Mouse (Mus musculus): ENCODE data around the gene Tmed1. TPM values are rescaled to one million over a fixed set of nuclear protein-coding genes. Genes with fewer than 3 reads are reported as not detected.

The Tmed1 gene
- polyA plus RNA-seq (2014; fragmentation: Nextera tagmentation; extraction: Ambion mirVana): 106 and 108 TPM in 2 replicates

GRCm38 (mm10) chr9:21509772-21510688 lies at the start of gene Tmed1:
Tmed1 (minus strand) TSS chr9:21510252.
- Histone ChIP-seq H3K4me2 (peak within 1 kb of the TSS; percentile 73), H3K27ac (ENCODE audit: low read depth) (peak within 1 kb of the TSS; percentile 89), H3K4me3 (ENCODE audit: low read depth, low read length) (peak within 1 kb of the TSS; percentile 72), H3K4me1 (ENCODE audit: insufficient read depth) (peaks cover 5% of the 10 kb centered on the region; the same call in 1 of the 2 replicates), H3K36me3 (ENCODE audit: insufficient read depth) (peaks cover 39% of the 10 kb centered on the region), H3K9me3 (ENCODE audit: low read depth, low read length) (no peaks in the 10 kb centered on the region), H3K9ac (peak within 1 kb of the TSS; percentile 67), H3K27me3 (ENCODE audit: insufficient read depth, low read length) (no peaks in the 10 kb centered on the region)
- no peak for TF ChIP-seq CTCF (IDR thresholded peaks at IDR 0.05; ENCODE audit: low read depth)
- WGBS: under 1% methylated on average over 44 of the region's 44 CpGs
- peak; percentile 98 for DNase-seq
- ATAC-seq (ENCODE audit: insufficient read depth): peak; percentile 97

GRCm38 (mm10) chr9:21559151-21559550 lies 49.1 kb upstream of the Tmed1 start:
- 90% methylated on average over 3 of the region's 3 CpGs for WGBS
- Histone ChIP-seq H3K9me3 (ENCODE audit: low read depth, low read length) (no peaks in the 10 kb centered on the region), H3K4me2 (no peak overlapping the region), H3K4me1 (ENCODE audit: insufficient read depth) (no peaks in the 10 kb centered on the region), H3K27ac (ENCODE audit: low read depth) (no peak overlapping the region), H3K9ac (no peak overlapping the region), H3K27me3 (ENCODE audit: insufficient read depth, low read length) (no peaks in the 10 kb centered on the region), H3K36me3 (ENCODE audit: insufficient read depth) (peaks cover 37% of the 10 kb centered on the region), H3K4me3 (ENCODE audit: low read depth, low read length) (no peak overlapping the region)
- DNase-seq: no peak
- TF ChIP-seq CTCF (IDR thresholded peaks at IDR 0.05; ENCODE audit: low read depth): no peak
- no peak for ATAC-seq (ENCODE audit: insufficient read depth)

GRCm38 (mm10) chr9:21558366-21558765 lies 48.3 kb upstream of the Tmed1 start:
- Histone ChIP-seq H3K4me1 (ENCODE audit: insufficient read depth) (no peaks in the 10 kb centered on the region), H3K4me3 (ENCODE audit: low read depth, low read length) (no peak overlapping the region), H3K27ac (ENCODE audit: low read depth) (0 out of 2 replicates have a peak overlapping the region, but pooled peaks have one; percentile 2), H3K9me3 (ENCODE audit: low read depth, low read length) (no peaks in the 10 kb centered on the region), H3K9ac (no peak overlapping the region), H3K4me2 (no peak overlapping the region), H3K36me3 (ENCODE audit: insufficient read depth) (peaks cover 43% of the 10 kb centered on the region), H3K27me3 (ENCODE audit: insufficient read depth, low read length) (no peaks in the 10 kb centered on the region)
- DNase-seq: peak; percentile 42
- peak; percentile 29; the same call in 1 of the 2 replicates for ATAC-seq (ENCODE audit: insufficient read depth)
- TF ChIP-seq CTCF (IDR thresholded peaks at IDR 0.05; ENCODE audit: low read depth): no peak
- 68% methylated on average over 4 of the region's 4 CpGs for WGBS

- no peak overlapping the region for H3K4me3 ChIP-seq (ENCODE audit: low read depth, low read length)
- no peak for TF ChIP-seq CTCF (IDR thresholded peaks at IDR 0.05; ENCODE audit: low read depth)
- 88% methylated on average over 2 of the region's 2 CpGs for WGBS
- H3K27me3 ChIP-seq (ENCODE audit: insufficient read depth, low read length): no peaks in the 10 kb centered on the region
- H3K4me1 ChIP-seq (ENCODE audit: insufficient read depth): no peaks in the 10 kb centered on the region
- H3K36me3 ChIP-seq (ENCODE audit: insufficient read depth): peaks cover 43% of the 10 kb centered on the region
- DNase-seq: no peak
- H3K9me3 ChIP-seq (ENCODE audit: low read depth, low read length): no peaks in the 10 kb centered on the region
- H3K4me2 ChIP-seq: no peak overlapping the region
- H3K27ac ChIP-seq (ENCODE audit: low read depth): no peak overlapping the region
- ATAC-seq (ENCODE audit: insufficient read depth): no peak
- H3K9ac ChIP-seq: no peak overlapping the region
Observed at GRCm38 (mm10) chr9:21557556-21557955, 47.5 kb upstream of the Tmed1 start.

- peaks cover 40% of the 10 kb centered on the region for H3K36me3 ChIP-seq (ENCODE audit: insufficient read depth)
- no peak for DNase-seq
- H3K9ac ChIP-seq: no peak overlapping the region
- H3K4me3 ChIP-seq (ENCODE audit: low read depth, low read length): no peak overlapping the region
- H3K9me3 ChIP-seq (ENCODE audit: low read depth, low read length): no peaks in the 10 kb centered on the region
- no peaks in the 10 kb centered on the region for H3K4me1 ChIP-seq (ENCODE audit: insufficient read depth)
- WGBS: 90% methylated on average over 2 of the region's 2 CpGs
- no peak overlapping the region for H3K27ac ChIP-seq (ENCODE audit: low read depth)
- H3K27me3 ChIP-seq (ENCODE audit: insufficient read depth, low read length): no peaks in the 10 kb centered on the region
- ATAC-seq (ENCODE audit: insufficient read depth): no peak
- no peak overlapping the region for H3K4me2 ChIP-seq
- TF ChIP-seq CTCF (IDR thresholded peaks at IDR 0.05; ENCODE audit: low read depth): no peak
Observed at GRCm38 (mm10) chr9:21556996-21557395, 46.9 kb upstream of the Tmed1 start.

GRCm38 (mm10) chr9:21555198-21555742 lies 45.2 kb upstream of the Tmed1 start:
- no peak for ATAC-seq (ENCODE audit: insufficient read depth)
- 0 out of 2 replicates have a peak, but pooled peaks have one; percentile 3 for TF ChIP-seq CTCF (IDR thresholded peaks at IDR 0.05; ENCODE audit: low read depth)
- Histone ChIP-seq H3K27ac (ENCODE audit: low read depth) (no peak overlapping the region), H3K4me1 (ENCODE audit: insufficient read depth) (no peaks in the 10 kb centered on the region), H3K36me3 (ENCODE audit: insufficient read depth) (peaks cover 46% of the 10 kb centered on the region), H3K27me3 (ENCODE audit: insufficient read depth, low read length) (no peaks in the 10 kb centered on the region), H3K9me3 (ENCODE audit: low read depth, low read length) (no peaks in the 10 kb centered on the region), H3K4me2 (no peak overlapping the region), H3K9ac (no peak overlapping the region), H3K4me3 (ENCODE audit: low read depth, low read length) (no peak overlapping the region)
- DNase-seq: no peak
- WGBS: 82% methylated on average over 6 of the region's 6 CpGs
